Mouse (Mus musculus) skeletal muscle tissue, adult 2 months (tissue): ENCODE measurements at regions not wholly inside any gene's neighbourhood (a gene's known extent, or its start where the extent isn't known, plus 50 kb on each side); places are given as distances from the start of the nearest gene placed in this dataset.
A peak's percentile ranks its signal among the peaks of the same experiment; 100 is the strongest.

Experiments
- DNase-seq: peaks from one replicate; pipeline ENCODE4 v3.0.0-alpha.2; 2012; ENCODE audit warnings: low read depth, low spot score

- no peak for DNase-seq
These were observed 1428.3 kb upstream of the A1bg start for GRCm38 (mm10) chr15:62350862-62351757.

DNA sequence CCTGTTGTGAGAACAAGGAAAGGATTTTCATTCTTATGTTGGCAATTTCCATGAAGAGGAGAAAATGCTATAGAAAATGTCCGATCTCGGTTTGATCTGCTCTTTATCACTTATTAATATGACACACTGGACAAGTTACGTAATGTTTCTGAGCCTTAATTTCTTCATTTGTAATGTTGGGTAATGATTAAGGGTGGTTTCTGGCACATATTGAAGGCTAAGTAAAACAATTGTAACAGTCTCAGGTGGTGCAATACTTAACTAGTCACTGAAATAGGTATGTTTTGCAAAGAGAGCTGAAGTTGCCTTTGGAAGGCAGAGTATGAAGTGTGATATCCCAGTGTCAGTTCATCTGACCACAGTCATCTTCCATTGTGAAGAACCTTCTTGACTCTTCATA is 1427.2 kb upstream of the A1bg start:
- no peak for DNase-seq

GRCm38 (mm10) chr15:62348956-62349355 is 1426.1 kb upstream of the A1bg start:
- no peak for DNase-seq

DNA sequence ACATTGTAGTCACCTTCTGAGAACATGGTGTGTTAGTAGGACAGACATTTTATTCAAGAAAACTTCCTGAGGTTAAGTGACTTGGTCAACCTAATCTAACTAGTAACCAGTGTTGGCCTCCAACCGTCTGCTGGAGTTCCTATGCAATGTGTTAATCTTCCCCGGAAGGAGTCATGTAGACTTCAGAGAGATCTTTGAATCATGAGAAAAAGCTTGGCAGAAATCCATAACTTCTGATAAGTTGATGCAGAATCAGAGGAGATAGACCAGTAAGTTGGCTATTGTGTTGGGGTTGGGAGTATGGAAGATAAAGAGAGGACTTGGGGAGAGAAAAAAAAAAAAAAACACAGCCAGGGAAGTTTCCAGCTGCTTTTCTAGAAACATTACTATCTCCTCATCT is 1424.9 kb upstream of the A1bg start:
- no peak for DNase-seq

- DNase-seq: no peak
These were observed 1423.1 kb upstream of the A1bg start for GRCm38 (mm10) chr15:62345893-62346292.

GRCm38 (mm10) chr15:62336454-62337284 is 1413.9 kb upstream of the A1bg start:
- no peak for DNase-seq

- DNase-seq: peak; percentile 34
These were observed 1411.6 kb upstream of the A1bg start for GRCm38 (mm10) chr15:62334256-62335009.

- DNase-seq: no peak
These were observed 1409.3 kb upstream of the A1bg start for GRCm38 (mm10) chr15:62332129-62332528.

GRCm38 (mm10) chr15:62331138-62331800 is 1408.5 kb upstream of the A1bg start:
- no peak for DNase-seq

- peak; percentile 12 for DNase-seq
These were observed 1406.1 kb upstream of the A1bg start for GRCm38 (mm10) chr15:62328920-62329319.

DNA sequence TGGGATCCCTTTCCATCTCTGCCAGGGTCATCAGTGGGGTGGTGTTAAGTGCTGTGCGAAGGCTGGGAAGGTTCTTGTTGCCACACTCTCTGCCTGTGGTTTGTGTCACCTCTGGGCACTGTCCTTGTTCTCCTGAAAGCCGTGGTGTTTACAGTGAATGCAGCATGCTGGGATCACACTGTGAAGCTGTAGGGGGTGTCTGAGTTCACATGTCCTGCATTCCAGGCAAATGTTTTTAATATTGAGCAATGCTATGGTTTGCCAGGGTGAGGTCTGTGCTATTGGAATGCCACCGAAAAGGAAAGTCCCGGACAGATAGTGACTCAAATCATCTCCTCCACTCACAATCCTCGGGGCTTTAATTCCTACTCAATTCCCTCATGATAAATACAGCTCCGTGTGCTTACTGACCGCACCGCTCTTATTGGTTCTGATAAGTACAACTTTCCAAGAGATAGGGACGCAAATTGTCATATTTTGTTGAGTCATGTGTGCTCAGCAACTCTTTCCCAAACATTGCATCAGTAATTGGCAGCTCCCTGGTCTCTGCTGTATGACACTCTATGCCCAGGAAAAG is 1405.6 kb upstream of the A1bg start:
- peak; percentile 75 for DNase-seq

DNA sequence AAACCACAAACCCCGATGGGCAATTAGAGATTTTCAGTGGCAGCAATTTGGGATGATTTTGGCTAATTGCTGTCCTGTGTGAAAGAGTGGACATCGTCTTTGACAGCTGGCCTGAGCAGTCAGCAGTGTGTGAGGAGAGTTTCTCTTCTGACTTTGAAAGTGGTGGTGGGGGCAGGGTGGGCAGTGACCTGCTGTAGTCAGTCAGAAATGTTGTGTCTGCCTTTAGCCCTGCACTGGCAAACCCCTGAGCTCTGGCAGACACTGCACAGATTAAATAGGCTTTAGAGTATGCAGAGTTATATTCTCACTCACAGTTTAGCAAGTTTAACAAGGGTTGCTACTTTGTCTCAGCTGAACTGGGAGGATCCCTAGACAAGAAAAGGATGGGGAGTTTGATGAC is 1404.7 kb upstream of the A1bg start:
- DNase-seq: no peak

- DNase-seq: no peak
These were observed 1403.7 kb upstream of the A1bg start for GRCm38 (mm10) chr15:62326524-62326923.

DNA sequence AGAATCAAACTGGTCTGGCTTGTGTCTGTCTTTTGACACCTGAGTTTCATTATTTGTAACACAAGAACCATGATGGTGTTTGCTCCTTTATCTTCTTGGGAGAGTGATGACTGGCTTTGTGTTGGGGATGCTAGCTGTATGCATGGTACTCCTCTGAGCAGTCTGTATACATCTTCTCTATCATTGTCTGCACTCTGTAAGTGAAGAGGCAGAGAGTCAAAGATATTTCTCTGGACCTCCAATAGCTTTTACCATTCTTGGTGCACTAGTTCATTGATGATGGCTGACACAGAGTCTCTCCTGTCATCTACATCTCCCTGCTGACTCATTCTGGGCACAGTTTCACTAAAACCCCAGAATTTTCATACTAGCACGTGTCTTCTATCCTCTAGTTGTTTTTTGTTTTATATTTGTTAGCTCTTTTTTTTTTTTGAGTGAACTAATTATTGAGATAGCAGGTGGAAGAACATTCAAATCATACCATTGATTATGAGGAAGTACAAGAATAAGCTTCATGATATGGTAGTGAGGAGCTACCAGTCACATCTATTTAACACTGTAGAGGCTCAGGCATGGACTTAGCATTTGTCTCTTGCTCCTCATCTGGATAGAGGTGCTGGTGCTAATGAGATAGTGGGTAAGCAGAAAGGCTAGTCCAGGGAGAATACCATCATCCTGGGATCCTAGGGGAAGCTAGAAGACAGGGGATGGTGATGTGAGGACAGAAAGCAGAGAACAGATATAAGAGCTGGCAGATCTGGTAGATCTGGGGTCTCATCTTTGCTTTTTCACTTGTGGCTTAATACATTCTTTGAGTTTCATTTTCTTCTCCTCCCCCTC is 1402.9 kb upstream of the A1bg start:
- DNase-seq: no peak

DNA sequence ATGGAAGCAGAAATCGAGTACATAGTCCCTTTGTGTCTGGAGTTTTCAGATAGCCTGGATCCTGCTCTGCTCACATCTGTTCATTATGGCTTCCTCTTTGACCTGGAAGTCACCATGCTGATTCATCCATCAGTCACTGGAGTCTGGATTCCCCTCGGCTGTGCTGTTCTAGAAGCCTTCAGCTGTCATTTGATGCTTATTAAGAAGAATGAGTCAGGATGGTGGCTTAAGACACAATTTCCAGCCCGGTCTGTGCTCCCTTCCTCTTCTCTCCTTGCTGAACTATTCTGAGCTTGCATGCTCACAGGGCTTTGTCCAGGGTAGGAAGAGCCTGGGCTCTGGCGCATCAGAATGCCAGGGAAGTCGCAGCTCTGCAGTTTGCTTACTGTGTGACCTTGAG is 1398.2 kb upstream of the A1bg start:
- DNase-seq: no peak

GRCm38 (mm10) chr15:62314449-62314848 is 1391.6 kb upstream of the A1bg start:
- no peak for DNase-seq

- peak; percentile 73 for DNase-seq
These were observed 1379.4 kb upstream of the A1bg start for GRCm38 (mm10) chr15:62302233-62302632.

DNA sequence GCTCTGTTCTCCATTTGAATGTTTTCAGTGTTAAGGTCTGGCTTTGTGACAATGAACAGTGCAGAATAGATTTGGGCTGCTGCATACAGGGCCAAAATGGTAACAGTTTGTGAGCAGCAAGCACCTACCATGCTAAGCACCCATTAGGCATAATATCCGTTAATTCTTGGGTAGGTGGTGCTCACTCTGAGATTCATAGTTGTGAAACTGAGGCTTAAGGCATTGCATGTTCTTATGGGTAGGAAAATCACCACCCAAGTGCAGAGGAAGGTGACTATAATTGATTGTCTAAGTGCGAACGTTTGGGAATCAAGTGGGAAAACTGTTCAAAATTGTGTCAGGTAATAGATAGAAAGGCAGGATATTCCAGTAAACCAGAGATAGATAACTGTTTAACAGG is 1378.8 kb upstream of the A1bg start:
- DNase-seq: no peak

- no peak for DNase-seq
These were observed 1374.3 kb upstream of the A1bg start for GRCm38 (mm10) chr15:62297138-62297537.
